Comparison of ENCODE assay signal across 8 mouse cellular contexts in genomic region chr8:47674140-47674776, GRCm38 (mm10). TPM values are rescaled to one million over a fixed set of nuclear protein-coding genes. Genes with fewer than 3 reads are reported as not detected.
DNase-seq lines count a peak whose midpoint lies in the region; ATAC-seq and TF ChIP-seq lines count a peak whose summit lies in the region.

No protein-coding gene starts in this region.

- H3ac ChIP-seq in C2C12 (ENCODE audit: control insufficient read depth, insufficient read length, low read depth), result peak overlapping the region; percentile 62

- H3K27me3 ChIP-seq in heart, embryonic 14.5 days (ENCODE audit: control insufficient read depth, insufficient read depth, low read length), result no peaks in the 10 kb centered on the region
- H3K27me3 ChIP-seq in C2C12 (ENCODE audit: control insufficient read depth, insufficient read depth, insufficient read length), result no peaks in the 10 kb centered on the region
- no peaks in the 10 kb centered on the region for H3K27me3 ChIP-seq in hindbrain, embryonic 12.5 days
- H3K27me3 ChIP-seq in midbrain, embryonic 14.5 days (ENCODE audit: control insufficient read depth, insufficient read depth, low read length), result no peaks in the 10 kb centered on the region

- no peaks in the 10 kb centered on the region for H3K36me3 ChIP-seq in heart, embryonic 14.5 days (ENCODE audit: control insufficient read depth, insufficient read depth, low read length)
- H3K36me3 ChIP-seq in C2C12 (ENCODE audit: control insufficient read depth, insufficient read depth), result peaks cover 2% of the 10 kb centered on the region
- H3K36me3 ChIP-seq in hindbrain, embryonic 12.5 days, result no peaks in the 10 kb centered on the region
- no peaks in the 10 kb centered on the region for H3K36me3 ChIP-seq in midbrain, embryonic 14.5 days (ENCODE audit: control insufficient read depth, insufficient read depth, low read length)

- peak; percentile 9 for ATAC-seq in heart, embryonic 14.5 days (ENCODE audit: insufficient number of reproducible peaks, insufficient read depth, low FRiP score, low read depth)
- peak; percentile 48 for ATAC-seq in hindbrain, embryonic 12.5 days (ENCODE audit: low FRiP score)
- ATAC-seq in midbrain, embryonic 14.5 days (ENCODE audit: low FRiP score, low TSS enrichment), result peak; percentile 22

- no peak for DNase-seq in heart, adult 8-10 months (ENCODE audit: low spot score)
- DNase-seq in c-Kit-negative CD71-positive TER-119-positive erythroid progenitor cells, embryonic 14.5 days (ENCODE audit: low read depth, low spot score), result peak; percentile 17
- peak; percentile 62 for DNase-seq in midbrain, embryonic 14.5 days
- DNase-seq in frontal cortex, postnatal 10 days (ENCODE audit: low spot score in 2 of 2), result no peak
- no peak for DNase-seq in cerebellum, adult 18-20 months

- peaks cover 0 to 13% of the 10 kb centered on the region in 2 experiments; a peak in 1 of 4 replicates for H3K4me1 ChIP-seq in heart, embryonic 14.5 days (ENCODE audit: control insufficient read depth in 2 of 2, insufficient read depth in 2 of 2, low read length in 2 of 2)
- H3K4me1 ChIP-seq in hindbrain, embryonic 12.5 days, result peaks cover 7% of the 10 kb centered on the region
- no peaks in the 10 kb centered on the region for H3K4me1 ChIP-seq in midbrain, embryonic 14.5 days (ENCODE audit: control insufficient read depth, insufficient read depth, low read length)

- peaks cover 41% of the 10 kb centered on the region for H3K79me3 ChIP-seq in C2C12 (ENCODE audit: low read depth)

- peak overlapping the region; percentile 52 to 99 for H3K27ac ChIP-seq in heart, embryonic 14.5 days (replicated peaks in 1 of 2; ENCODE audit: control insufficient read depth in 1 of 2, insufficient read depth in 1 of 2, low read depth in 2 of 2, low read length in 2 of 2)
- peak overlapping the region; percentile 95 for H3K27ac ChIP-seq in hindbrain, embryonic 12.5 days
- peak overlapping the region; percentile 92 for H3K27ac ChIP-seq in midbrain, embryonic 14.5 days (replicated peaks; ENCODE audit: low read depth, low read length)

- H3K4me2 ChIP-seq in heart, embryonic 14.5 days (ENCODE audit: low read length), result peak overlapping the region; percentile 64
- H3K4me2 ChIP-seq in hindbrain, embryonic 12.5 days (replicated peaks), result peak overlapping the region; percentile 74
- peak overlapping the region; percentile 71 for H3K4me2 ChIP-seq in midbrain, embryonic 14.5 days (ENCODE audit: low read length)

- under 1% methylated on average over 51 of the region's 59 CpGs for WGBS in heart, embryonic 14.5 days
- under 1% methylated on average over 43 of the region's 59 CpGs for WGBS in hindbrain, embryonic 12.5 days
- WGBS in midbrain, embryonic 14.5 days, result under 1% methylated on average over 52 of the region's 59 CpGs

- no peaks in the 10 kb centered on the region for H3K9me3 ChIP-seq in heart, embryonic 14.5 days (ENCODE audit: control insufficient read depth, low read length)
- H3K9me3 ChIP-seq in hindbrain, embryonic 12.5 days (replicated peaks), result no peaks in the 10 kb centered on the region
- no peaks in the 10 kb centered on the region for H3K9me3 ChIP-seq in midbrain, embryonic 14.5 days (ENCODE audit: control insufficient read depth, low read length)

- H3K79me2 ChIP-seq in C2C12 (ENCODE audit: control insufficient read depth, insufficient read depth), result peaks cover 68% of the 10 kb centered on the region

- no peak for TF ChIP-seq CTCF in C2C12 (IDR thresholded peaks at IDR 0.05; ENCODE audit: control insufficient read depth, insufficient read depth, insufficient read length)

- peak overlapping the region; percentile 65 to 70 for H3K4me3 ChIP-seq in heart, embryonic 14.5 days (ENCODE audit: control insufficient read depth in 1 of 2, insufficient read depth in 1 of 2, low read depth in 1 of 2, low read length in 2 of 2)
- peak overlapping the region; percentile 84 for H3K4me3 ChIP-seq in C2C12 (ENCODE audit: insufficient read depth, poor library complexity, severe bottlenecking)
- peak overlapping the region; percentile 89 for H3K4me3 ChIP-seq in hindbrain, embryonic 12.5 days
- peak overlapping the region; percentile 88 for H3K4me3 ChIP-seq in midbrain, embryonic 14.5 days (replicated peaks; ENCODE audit: low read depth, low read length)

- peak overlapping the region; percentile 86 for H3K9ac ChIP-seq in heart, embryonic 14.5 days (ENCODE audit: low read length)
- peak overlapping the region; percentile 91 for H3K9ac ChIP-seq in hindbrain, embryonic 12.5 days
- H3K9ac ChIP-seq in midbrain, embryonic 14.5 days (replicated peaks; ENCODE audit: low read length), result peak overlapping the region; percentile 75

TF ChIP-seq in C2C12, 6 proteins besides CTCF, POLR2A, EP300 and RAD21:
- TF ChIP-seq FOSL1 (IDR thresholded peaks at IDR 0.05; ENCODE audit: insufficient read depth, low read length, poor library complexity, severe bottlenecking) (no peak), MYOG (IDR thresholded peaks at IDR 0.05; ENCODE audit: control insufficient read depth, extremely low read depth, insufficient read length) (no peak), MAX (IDR thresholded peaks at IDR 0.05) (no peak), MYOD1 (IDR thresholded peaks at IDR 0.05; ENCODE audit: control insufficient read depth, insufficient read length, low read depth) (no peak)

RNA-seq across cellular contexts. Expression of gene Ing2, which starts 1.1 kb away (rescaled TPM):
- polyA plus RNA-seq in heart, embryonic 14.5 days (2014; fragmentation: Nextera tagmentation; extraction: Ambion mirVana), result 9.8 and 9.9 TPM in 2 replicates
- total RNA-seq in heart, adult 8-10 months (2022), result 1 to 10 TPM; 5.4 to 6.7 (median 5.5) TPM
- polyA plus RNA-seq in C2C12 (2012; fragmentation: generic; extraction: Trizol), result 8.3 TPM
- polyA plus RNA-seq in hindbrain, embryonic 12.5 days (2016; fragmentation: Nextera tagmentation; extraction: Ambion mirVana), result 15.9 and 16.2 TPM in 2 replicates
- 6.4 and 7.4 TPM in 2 replicates for polyA plus RNA-seq in midbrain, embryonic 14.5 days (2014; fragmentation: Nextera tagmentation; extraction: Ambion mirVana)

RNA-seq across cellular contexts. Expression of gene Cdkn2aip, which starts 39.5 kb away (rescaled TPM):
- polyA plus RNA-seq in heart, embryonic 14.5 days (2014; fragmentation: Nextera tagmentation; extraction: Ambion mirVana), result 15.6 and 15.8 TPM in 2 replicates
- total RNA-seq in heart, adult 8-10 months (2022), result 1 to 10 TPM; 7.8 to 8.7 (median 8.6) TPM
- 3.8 TPM for polyA plus RNA-seq in C2C12 (2012; fragmentation: generic; extraction: Trizol)
- polyA plus RNA-seq in hindbrain, embryonic 12.5 days (2016; fragmentation: Nextera tagmentation; extraction: Ambion mirVana), result 47.6 and 48.7 TPM in 2 replicates
- polyA plus RNA-seq in midbrain, embryonic 14.5 days (2014; fragmentation: Nextera tagmentation; extraction: Ambion mirVana), result 36.6 and 37.9 TPM in 2 replicates

Comparison
In these comparisons a context has a peak if more than half of its experiments do, and no peak if none do; other contexts are left out.
1. DNase-seq: peak in c-Kit-negative CD71-positive TER-119-positive erythroid progenitor cells, embryonic 14.5 days (single experiment) and midbrain, embryonic 14.5 days (single experiment); none in heart, adult 8-10 months (single experiment), frontal cortex, postnatal 10 days (0 of 2) and cerebellum, adult 18-20 months (0 of 2).
2. Peak in every context shown above with its lines, with median percentiles within 50 percentile points of each other: ATAC-seq, H3K27ac ChIP-seq, H3K4me2 ChIP-seq, H3K4me3 ChIP-seq and H3K9ac ChIP-seq.